Mouse (Mus musculus): ENCODE results near the gene Elmo3.

Elmo3 gene

GRCm38 (mm10) chr8:105354549-105354948 is 49.1 kb downstream of the Elmo3 start:
- DNase-seq (ENCODE audit: low spot score in 2 of 2) = no peak

DNA sequence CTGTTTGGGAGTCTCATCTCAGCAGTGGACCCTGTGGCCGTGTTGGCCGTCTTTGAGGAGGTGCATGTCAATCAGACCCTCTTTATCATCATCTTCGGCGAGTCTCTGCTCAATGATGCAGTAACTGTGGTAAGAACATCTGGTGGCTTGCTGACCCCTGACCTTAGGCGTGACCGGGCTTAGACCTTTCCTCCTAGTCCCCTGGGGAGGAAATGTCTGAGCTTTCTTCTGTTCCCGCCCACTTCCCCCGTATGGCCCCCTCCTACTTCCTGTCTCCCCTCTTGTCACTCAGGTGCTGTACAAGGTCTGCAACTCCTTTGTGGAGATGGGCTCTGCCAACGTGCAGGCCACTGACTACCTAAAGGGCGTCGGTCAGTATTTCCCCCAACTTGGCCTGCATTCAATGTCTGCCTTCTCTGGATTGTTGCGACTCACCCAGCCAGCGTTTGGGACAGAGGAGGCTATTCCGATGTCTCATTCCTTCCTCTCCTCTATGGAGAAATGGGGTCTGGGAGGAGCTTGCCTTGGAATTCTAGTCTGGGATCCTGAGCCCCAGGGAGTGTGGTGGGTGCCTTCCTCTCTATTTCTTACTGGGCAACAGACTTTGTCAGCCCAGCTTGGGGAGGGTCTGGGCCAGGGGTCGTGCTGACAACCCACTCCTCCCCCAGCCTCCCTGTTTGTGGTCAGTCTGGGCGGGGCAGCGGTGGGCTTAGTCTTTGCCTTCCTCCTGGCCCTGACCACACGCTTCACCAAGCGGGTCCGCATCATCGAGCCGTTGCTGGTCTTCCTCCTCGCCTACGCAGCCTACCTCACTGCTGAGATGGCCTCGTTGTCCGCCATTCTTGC is 50.0 kb downstream of the Elmo3 start:
- peak; percentile 61 to 68 for DNase-seq (ENCODE audit: low spot score in 2 of 2)

DNA sequence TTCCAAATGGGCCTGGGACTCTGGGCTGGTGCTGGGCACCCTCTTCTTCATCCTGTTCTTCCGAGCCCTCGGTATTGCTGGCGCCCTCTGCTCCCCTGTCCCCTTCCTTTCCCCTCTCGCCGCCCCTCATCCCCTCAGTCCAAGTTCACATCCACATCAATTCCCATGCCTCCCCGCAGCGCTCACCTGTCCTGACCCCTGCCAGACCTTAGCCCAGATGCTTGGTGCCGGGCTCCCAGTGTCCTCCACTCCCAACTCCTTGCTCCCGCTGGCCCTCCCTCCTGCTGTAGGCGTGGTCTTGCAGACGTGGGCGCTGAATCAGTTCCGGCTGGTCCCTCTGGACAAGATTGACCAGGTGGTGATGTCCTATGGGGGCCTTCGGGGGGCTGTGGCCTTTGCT is 51.3 kb downstream of the Elmo3 start:
- no peak for DNase-seq (ENCODE audit: low spot score in 2 of 2)

GRCm38 (mm10) chr8:105359208-105359607 is 53.8 kb downstream of the Elmo3 start:
- no peak for DNase-seq (ENCODE audit: low spot score in 2 of 2)

- no peak for DNase-seq (ENCODE audit: low spot score in 2 of 2)
Observed at GRCm38 (mm10) chr8:105359646-105360045, 54.2 kb downstream of the Elmo3 start.
